Mouse (Mus musculus): ENCODE results near the gene Nacc1. TPM values are rescaled to one million over a fixed set of nuclear protein-coding genes. Genes with fewer than 3 reads are reported as not detected.

Gene Nacc1
- polyA plus RNA-seq, 1 experiment from 2014 or later = 20.8 TPM

GRCm38 (mm10) chr8:84657680-84658079, 30.0 kb downstream of the Nacc1 start:
- Histone ChIP-seq H3K27ac (replicated peaks) (no peak overlapping the region), H3K9ac (replicated peaks) (no peak overlapping the region), H3K27me3 (peaks cover 6% of the 10 kb centered on the region; the same call in 1 of the 2 replicates), H3K4me2 (replicated peaks) (no peak overlapping the region), H3K9me3 (no peaks in the 10 kb centered on the region), H3K4me1 (peaks cover 60% of the 10 kb centered on the region), H3K36me3 (no peaks in the 10 kb centered on the region), H3K4me3 (no peak overlapping the region)
- ATAC-seq (ENCODE audit: low FRiP score, low read depth) = no peak
- 46% methylated on average over 4 of the region's 4 CpGs for WGBS

- Histone ChIP-seq H3K9ac (replicated peaks) (no peak overlapping the region), H3K4me2 (replicated peaks) (peak overlapping the region; percentile 54; the same call in 1 of the 2 replicates), H3K27me3 (peaks cover 6% of the 10 kb centered on the region; the same call in 1 of the 2 replicates), H3K4me3 (no peak overlapping the region), H3K9me3 (no peaks in the 10 kb centered on the region), H3K27ac (replicated peaks) (no peak overlapping the region), H3K36me3 (no peaks in the 10 kb centered on the region), H3K4me1 (peaks cover 60% of the 10 kb centered on the region)
- ATAC-seq (ENCODE audit: low FRiP score, low read depth) = no peak
These were observed 30.5 kb downstream of the Nacc1 start for GRCm38 (mm10) chr8:84657203-84657602.

DNA sequence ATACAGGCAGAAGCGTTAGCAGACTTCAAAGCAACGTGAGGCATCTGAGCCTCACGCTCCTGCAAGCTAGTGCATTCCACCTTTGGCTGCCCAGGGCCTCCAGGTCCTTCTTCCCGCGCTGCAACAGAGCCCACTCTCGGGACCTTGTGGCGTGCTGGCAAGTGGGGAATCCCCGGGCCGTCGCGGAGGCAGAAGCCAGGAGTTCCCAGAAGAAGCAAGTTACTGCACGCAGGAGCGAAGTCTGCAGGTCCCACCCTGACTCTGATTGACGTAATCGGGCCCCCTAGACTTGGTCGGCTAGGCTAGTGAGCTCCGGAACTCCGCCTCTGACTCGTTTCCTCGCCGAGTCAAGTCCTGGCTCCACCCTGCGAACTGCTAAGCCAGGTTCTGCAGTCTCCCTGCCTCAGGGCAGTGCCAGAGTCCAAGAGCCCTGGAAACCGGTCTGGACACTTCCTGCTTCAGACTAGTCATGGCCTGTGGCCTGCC, 31.0 kb downstream of the Nacc1 start:
- Histone ChIP-seq H3K27ac (replicated peaks) (peak overlapping the region; percentile 82), H3K27me3 (peaks cover 6% of the 10 kb centered on the region; the same call in 1 of the 2 replicates), H3K4me1 (peaks cover 54% of the 10 kb centered on the region), H3K4me2 (replicated peaks) (peak overlapping the region; percentile 54), H3K9me3 (no peaks in the 10 kb centered on the region), H3K36me3 (no peaks in the 10 kb centered on the region), H3K4me3 (peak overlapping the region; percentile 34), H3K9ac (replicated peaks) (peak overlapping the region; percentile 53; the same call in 1 of the 2 replicates)
- ATAC-seq (ENCODE audit: low FRiP score, low read depth) = 0 out of 2 replicates have a peak, but pooled peaks have one; percentile 13
- WGBS = 3% methylated on average over 23 of the region's 23 CpGs

DNA sequence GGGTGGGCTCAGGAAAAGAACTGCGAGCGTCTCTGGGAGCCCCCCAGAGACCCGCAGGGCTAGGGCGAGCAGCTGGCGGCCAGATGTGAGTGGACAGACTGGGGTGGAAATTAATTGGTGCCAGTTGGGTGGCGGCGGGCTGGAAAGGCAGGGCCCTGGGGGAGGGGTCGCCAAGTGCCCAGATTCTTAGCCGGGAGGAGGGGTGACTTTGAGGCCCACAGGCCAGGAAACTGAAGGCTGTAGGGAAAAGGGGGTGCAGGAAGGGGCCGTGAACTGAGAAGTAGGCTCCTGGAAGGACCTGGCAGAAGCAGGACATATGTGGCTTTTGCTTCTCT, 31.5 kb downstream of the Nacc1 start:
- H3K27me3 ChIP-seq = peaks cover 6% of the 10 kb centered on the region; the same call in 1 of the 2 replicates
- no peaks in the 10 kb centered on the region for H3K36me3 ChIP-seq
- peak overlapping the region; percentile 34 for H3K4me3 ChIP-seq
- H3K4me2 ChIP-seq (replicated peaks) = peak overlapping the region; percentile 54
- peak overlapping the region; percentile 53 for H3K9ac ChIP-seq (replicated peaks)
- H3K9me3 ChIP-seq = no peaks in the 10 kb centered on the region
- 2% methylated on average over 10 of the region's 10 CpGs for WGBS
- peaks cover 49% of the 10 kb centered on the region for H3K4me1 ChIP-seq
- peak overlapping the region; percentile 82 for H3K27ac ChIP-seq (replicated peaks)
- ATAC-seq (ENCODE audit: low FRiP score, low read depth) = peak; percentile 46; the same call in 1 of the 2 replicates

DNA sequence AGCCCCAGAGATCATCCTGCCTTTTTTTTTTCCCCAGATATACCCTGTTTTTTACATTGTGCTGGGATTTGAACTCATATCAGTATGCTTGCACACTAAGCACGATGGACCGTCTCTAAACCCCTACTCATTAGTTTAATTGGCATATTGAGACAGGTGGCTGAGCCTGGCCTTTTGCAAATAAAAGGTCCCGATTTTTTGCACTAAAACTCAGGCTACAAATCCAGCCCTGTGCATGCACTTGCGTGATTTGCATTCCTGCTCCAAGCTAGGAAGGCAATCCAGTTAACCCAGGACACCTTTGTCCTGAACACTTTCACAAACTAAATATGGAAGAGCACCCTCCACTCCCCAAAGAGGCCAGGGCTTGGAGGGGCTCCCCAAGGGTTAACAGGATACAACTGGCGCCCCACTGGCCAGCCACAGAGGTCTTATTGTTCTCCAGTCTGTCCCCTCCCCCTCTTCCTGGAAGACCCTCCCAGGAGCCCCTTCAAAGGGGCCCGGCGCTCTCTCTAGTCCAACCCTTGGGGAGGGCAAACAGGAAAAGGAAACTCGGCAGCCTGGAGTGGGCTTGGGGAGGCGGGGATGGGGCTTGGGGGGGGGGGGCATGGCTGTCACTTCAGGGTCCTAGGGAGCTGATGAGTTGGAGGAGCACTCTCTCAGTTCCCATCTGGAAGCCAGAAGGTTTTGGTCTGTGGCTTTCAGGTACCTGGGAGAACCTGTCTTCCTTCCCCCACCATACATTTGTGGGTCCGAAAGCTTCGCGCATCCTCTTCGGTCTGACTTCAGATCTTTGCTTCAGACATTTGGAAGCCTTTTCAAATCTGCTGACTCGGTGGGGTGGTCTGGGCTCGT, 32.1 kb downstream of the Nacc1 start:
- Histone ChIP-seq H3K4me3 (peak overlapping the region; percentile 34), H3K9me3 (no peaks in the 10 kb centered on the region), H3K27me3 (peaks cover 6% of the 10 kb centered on the region; the same call in 1 of the 2 replicates), H3K4me1 (peaks cover 46% of the 10 kb centered on the region), H3K27ac (replicated peaks) (peak overlapping the region; percentile 82), H3K9ac (replicated peaks) (peak overlapping the region; percentile 53), H3K36me3 (no peaks in the 10 kb centered on the region), H3K4me2 (replicated peaks) (peak overlapping the region; percentile 54)
- ATAC-seq (ENCODE audit: low FRiP score, low read depth) = peak; percentile 79
- under 1% methylated on average over 15 of the region's 15 CpGs for WGBS

GRCm38 (mm10) chr8:84654597-84654996, 33.1 kb downstream of the Nacc1 start:
- no peak overlapping the region for H3K4me2 ChIP-seq (replicated peaks)
- peak overlapping the region; percentile 82 for H3K27ac ChIP-seq (replicated peaks)
- WGBS = 33% methylated on average over 4 of the region's 4 CpGs
- H3K27me3 ChIP-seq = peaks cover 6% of the 10 kb centered on the region; the same call in 1 of the 2 replicates
- peaks cover 39% of the 10 kb centered on the region for H3K4me1 ChIP-seq
- H3K9me3 ChIP-seq = no peaks in the 10 kb centered on the region
- no peak overlapping the region for H3K4me3 ChIP-seq
- H3K36me3 ChIP-seq = no peaks in the 10 kb centered on the region
- H3K9ac ChIP-seq (replicated peaks) = no peak overlapping the region
- no peak for ATAC-seq (ENCODE audit: low FRiP score, low read depth)

- 71% methylated on average over 9 of the region's 9 CpGs for WGBS
- H3K9me3 ChIP-seq = no peaks in the 10 kb centered on the region
- H3K4me2 ChIP-seq (replicated peaks) = no peak overlapping the region
- H3K9ac ChIP-seq (replicated peaks) = no peak overlapping the region
- H3K36me3 ChIP-seq = no peaks in the 10 kb centered on the region
- peaks cover 6% of the 10 kb centered on the region; the same call in 1 of the 2 replicates for H3K27me3 ChIP-seq
- no peak overlapping the region for H3K4me3 ChIP-seq
- H3K4me1 ChIP-seq = peaks cover 37% of the 10 kb centered on the region
- H3K27ac ChIP-seq (replicated peaks) = no peak overlapping the region
- ATAC-seq (ENCODE audit: low FRiP score, low read depth) = no peak
These were observed 34.5 kb downstream of the Nacc1 start for GRCm38 (mm10) chr8:84653092-84653631.

- 46% methylated on average over 3 of the region's 3 CpGs for WGBS
These were observed 37.4 kb downstream of the Nacc1 start for GRCm38 (mm10) chr8:84650213-84650612.

GRCm38 (mm10) chr8:84647461-84647901, 40.2 kb downstream of the Nacc1 start:
- 0 out of 2 replicates have a peak overlapping the region, but pooled peaks have one; percentile 31 for H3K9ac ChIP-seq (replicated peaks)

More at GRCm38 (mm10) chr8:84650213-84650612, 37.4 kb downstream of the Nacc1 start:
- H3K27ac ChIP-seq (replicated peaks) = 0 out of 2 replicates have a peak overlapping the region, but pooled peaks have one; percentile 25
- H3K27me3 ChIP-seq = no peaks in the 10 kb centered on the region
- peaks cover 21% of the 10 kb centered on the region for H3K4me1 ChIP-seq
- H3K9ac ChIP-seq (replicated peaks) = no peak overlapping the region
- no peak overlapping the region for H3K4me3 ChIP-seq
- H3K4me2 ChIP-seq (replicated peaks) = no peak overlapping the region
- H3K9me3 ChIP-seq = no peaks in the 10 kb centered on the region
- ATAC-seq (ENCODE audit: low FRiP score, low read depth) = no peak
- no peaks in the 10 kb centered on the region for H3K36me3 ChIP-seq

DNA sequence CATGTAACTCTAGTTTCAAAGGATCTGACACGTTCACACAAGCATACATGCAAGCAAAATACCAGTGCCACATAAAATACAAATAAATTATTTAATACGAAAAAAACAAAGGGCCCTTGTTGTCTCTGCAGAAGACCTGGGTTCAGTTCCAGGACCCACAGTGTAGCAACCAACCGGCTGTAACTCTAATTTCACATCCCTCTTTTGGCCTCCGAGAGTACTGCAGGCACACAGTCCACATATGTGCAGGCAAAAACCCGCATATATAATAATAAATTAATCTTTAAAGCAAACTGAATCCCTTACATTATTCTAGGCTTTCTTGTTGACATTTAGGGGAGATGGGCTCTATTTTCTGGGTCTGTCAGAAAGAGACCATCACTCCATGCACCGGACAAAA, 40.9 kb downstream of the Nacc1 start:
- 58% methylated on average over 6 of the region's 6 CpGs for WGBS
- H3K27ac ChIP-seq (replicated peaks) = peak overlapping the region; percentile 61
- H3K4me1 ChIP-seq = peaks cover 13% of the 10 kb centered on the region

More at GRCm38 (mm10) chr8:84647461-84647901, 40.2 kb downstream of the Nacc1 start:
- peak; percentile 74 for ATAC-seq (ENCODE audit: low FRiP score, low read depth)
- Histone ChIP-seq H3K4me2 (replicated peaks) (peak overlapping the region; percentile 50), H3K27me3 (no peaks in the 10 kb centered on the region; the same call in 1 of the 2 replicates), H3K4me3 (peak overlapping the region; percentile 14; the same call in 1 of the 2 replicates), H3K27ac (replicated peaks) (peak overlapping the region; percentile 61), H3K36me3 (no peaks in the 10 kb centered on the region), H3K4me1 (peaks cover 13% of the 10 kb centered on the region), H3K9me3 (no peaks in the 10 kb centered on the region)
- WGBS = 2% methylated on average over 14 of the region's 14 CpGs

GRCm38 (mm10) chr8:84643019-84643418, 44.6 kb downstream of the Nacc1 start:
- ATAC-seq (ENCODE audit: low FRiP score, low read depth) = no peak

More for the DNA sequence above, 40.9 kb downstream of the Nacc1 start:
- H3K4me3 ChIP-seq = no peak overlapping the region
- H3K27me3 ChIP-seq = no peaks in the 10 kb centered on the region; the same call in 1 of the 2 replicates
- peak; percentile 30; the same call in 1 of the 2 replicates for ATAC-seq (ENCODE audit: low FRiP score, low read depth)
- H3K36me3 ChIP-seq = no peaks in the 10 kb centered on the region
- no peak overlapping the region; the same call in 1 of the 2 replicates for H3K4me2 ChIP-seq (replicated peaks)
- H3K9ac ChIP-seq (replicated peaks) = no peak overlapping the region
- no peaks in the 10 kb centered on the region for H3K9me3 ChIP-seq

More at GRCm38 (mm10) chr8:84643019-84643418, 44.6 kb downstream of the Nacc1 start:
- Histone ChIP-seq H3K27ac (replicated peaks) (no peak overlapping the region), H3K9me3 (no peaks in the 10 kb centered on the region), H3K27me3 (no peaks in the 10 kb centered on the region; the same call in 1 of the 2 replicates), H3K9ac (replicated peaks) (no peak overlapping the region), H3K36me3 (no peaks in the 10 kb centered on the region), H3K4me1 (peaks cover 17% of the 10 kb centered on the region), H3K4me2 (replicated peaks) (no peak overlapping the region), H3K4me3 (no peak overlapping the region)
- 74% methylated on average over 5 of the region's 5 CpGs for WGBS
